Mouse (Mus musculus) thymus, postnatal 10 days (tissue): ENCODE results near the gene Serpina5.
"Not testable (repeated sequence)": the region's sequence is repeated elsewhere in the genome, so short reads cannot be mapped to it uniquely, and the experiment has no call there.

ENCODE experiments used
- DNase-seq, 2 experiments: peaks; one replicate each; pipeline ENCODE4 v3.0.0; 2021; ENCODE audit warnings: low spot score in 2 of 2

Gene Serpina5

DNA sequence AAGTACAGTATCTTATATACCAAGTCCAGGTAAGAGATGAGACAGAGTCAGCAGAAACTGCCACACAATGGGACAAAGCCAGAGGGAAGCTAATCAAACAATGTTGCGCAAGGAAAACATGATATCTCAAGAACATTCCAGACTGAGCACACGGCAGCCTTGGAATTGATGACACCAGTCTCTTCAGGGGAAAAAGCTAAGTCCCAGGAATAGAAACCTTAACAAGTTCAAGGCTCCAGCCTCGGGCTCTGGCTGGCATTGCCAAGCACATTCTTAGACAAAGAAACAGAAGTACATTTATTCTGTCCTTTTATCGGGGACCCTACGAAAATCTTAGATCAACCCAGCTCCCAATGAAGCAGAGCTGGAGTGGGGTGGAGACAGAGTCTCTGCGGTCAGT, at the start of gene Serpina5:
Gene Serpina5 (plus strand): TSS at position 346 of the 400 bp plus-strand sequence.
- no peak for DNase-seq

DNA sequence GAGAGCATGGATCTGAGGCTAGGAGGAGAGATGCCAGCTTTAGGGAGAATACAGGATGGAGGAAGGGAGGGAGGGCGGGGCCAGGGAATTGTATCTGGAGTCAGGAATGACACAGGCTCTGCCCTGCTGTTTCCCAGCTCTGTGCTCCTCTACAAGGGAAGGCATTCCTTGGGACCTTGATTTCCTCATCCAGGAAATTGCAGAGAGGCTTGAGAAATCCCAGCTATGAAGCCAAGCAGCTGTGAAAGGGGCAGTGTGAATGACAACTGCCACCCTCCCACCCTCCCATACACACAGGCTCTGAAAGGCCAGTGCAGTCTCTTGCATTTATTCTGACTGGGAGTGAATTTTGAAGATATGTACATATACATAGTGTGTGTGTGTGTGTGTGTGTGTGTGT, 46.9 kb upstream of the Serpina5 start:
- no peak for DNase-seq

DNA sequence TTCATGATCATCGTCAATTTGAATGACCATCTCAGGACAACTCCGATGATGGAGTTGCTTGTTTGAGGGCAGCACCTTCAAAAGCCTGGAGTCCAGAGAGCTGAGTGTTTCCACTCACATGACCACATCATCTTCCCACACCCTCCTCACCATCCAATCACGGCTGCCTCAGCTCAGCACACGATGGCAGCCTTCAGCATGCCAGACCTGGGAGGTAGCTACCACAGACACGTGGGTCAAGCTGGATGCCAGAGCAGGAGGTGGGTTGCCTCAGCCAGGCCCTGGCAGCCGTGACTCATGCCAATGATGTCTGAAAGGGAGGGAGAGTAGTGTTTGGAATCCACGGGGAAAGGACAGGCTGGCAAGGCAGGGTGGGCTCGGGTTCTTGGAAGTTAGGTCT, 45.2 kb upstream of the Serpina5 start:
- DNase-seq, result no peak

DNA sequence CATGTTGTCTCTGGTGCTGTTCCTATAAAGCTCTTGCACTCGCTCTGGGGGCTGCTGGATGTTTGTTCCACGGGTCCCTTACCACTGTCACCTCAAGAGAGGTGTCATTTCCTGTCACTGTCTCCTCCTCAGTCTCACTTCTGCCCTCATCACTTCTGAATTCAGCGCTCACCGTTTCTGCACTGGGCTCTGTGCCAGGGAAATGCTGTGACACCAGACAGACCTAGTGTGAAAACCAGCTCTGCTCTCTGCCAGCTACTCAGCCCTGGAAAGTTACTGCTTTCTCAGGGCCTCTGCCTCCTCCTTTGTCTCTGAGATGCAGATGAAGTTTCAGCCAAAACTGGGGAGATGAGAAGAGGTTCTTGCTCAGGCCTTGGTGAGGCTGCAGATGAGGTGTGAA, 43.9 kb upstream of the Serpina5 start:
- DNase-seq, result no peak

DNA sequence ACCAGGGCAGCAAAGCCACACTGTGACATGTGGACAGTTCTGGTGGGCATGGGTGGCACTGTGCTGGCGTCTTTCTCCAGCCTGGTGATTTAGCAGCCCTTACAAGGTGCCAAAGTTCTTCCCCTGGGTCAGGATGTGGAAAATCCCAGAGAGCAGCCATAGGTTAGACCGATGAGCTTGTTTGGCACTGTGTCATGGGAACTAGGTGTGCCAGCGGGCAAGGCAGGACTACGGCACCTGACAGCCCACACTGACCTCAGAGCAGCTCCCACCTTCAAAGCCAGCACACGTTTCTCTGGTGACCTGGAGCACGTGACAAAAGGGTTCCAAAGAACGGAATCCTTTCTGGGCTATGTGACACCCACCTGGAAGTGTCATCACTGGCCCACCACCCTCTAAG, 43.4 kb upstream of the Serpina5 start:
- DNase-seq, result no peak

- no peak for DNase-seq
Measured at GRCm38 (mm10) chr12:104060126-104060525, 40.8 kb upstream of the Serpina5 start.

- DNase-seq, result no peak
Measured at GRCm38 (mm10) chr12:104061862-104062261, 39.1 kb upstream of the Serpina5 start.

DNA sequence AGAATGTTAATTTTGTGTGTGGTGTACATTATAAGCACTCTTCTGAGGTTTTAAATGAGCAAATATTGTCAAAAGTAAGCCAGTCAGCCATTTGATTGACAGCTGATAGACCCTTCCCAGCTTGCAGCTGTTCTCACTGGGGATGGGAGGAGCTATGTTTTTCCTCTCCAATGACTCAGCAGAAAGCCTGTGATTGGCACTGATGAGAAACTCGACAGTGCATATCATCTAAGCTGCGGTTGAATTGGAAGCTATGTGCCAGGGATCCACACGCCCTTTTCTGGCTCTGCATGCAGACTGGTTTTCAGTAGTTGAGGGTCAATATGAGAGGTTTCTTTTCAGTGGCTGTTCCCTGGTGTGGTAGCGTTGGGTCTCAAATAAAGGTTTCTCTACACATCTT, 36.4 kb upstream of the Serpina5 start:
- DNase-seq, result no peak

- no peak for DNase-seq
Measured at GRCm38 (mm10) chr12:104064996-104065395, 35.9 kb upstream of the Serpina5 start.

- peak in 1 of 2 experiments; percentile 48 for DNase-seq
Measured at GRCm38 (mm10) chr12:104066241-104066640, 34.7 kb upstream of the Serpina5 start.

DNA sequence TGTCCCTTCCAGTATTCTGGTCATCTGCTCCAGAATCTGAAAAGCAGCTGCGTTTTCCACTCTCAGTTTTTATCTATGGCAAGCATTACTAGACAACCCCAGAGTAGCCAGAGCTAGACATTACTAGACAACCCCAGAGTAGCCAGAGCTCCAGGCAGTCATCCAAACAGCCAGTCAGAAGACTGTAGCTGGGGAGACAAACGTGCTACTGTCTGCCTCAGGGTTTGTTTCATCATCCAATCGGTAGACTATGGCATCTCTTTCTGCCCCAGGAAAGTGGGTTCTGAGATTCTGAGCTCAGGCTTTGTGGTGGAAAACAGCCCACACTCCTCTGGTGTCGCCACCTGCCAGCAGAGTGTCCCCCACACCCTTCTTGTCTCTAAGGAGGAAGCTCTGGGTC, 33.4 kb upstream of the Serpina5 start:
- no peak for DNase-seq

GRCm38 (mm10) chr12:104069620-104070019, 31.3 kb upstream of the Serpina5 start:
- DNase-seq, result peak in 1 of 2 experiments; percentile 43

DNA sequence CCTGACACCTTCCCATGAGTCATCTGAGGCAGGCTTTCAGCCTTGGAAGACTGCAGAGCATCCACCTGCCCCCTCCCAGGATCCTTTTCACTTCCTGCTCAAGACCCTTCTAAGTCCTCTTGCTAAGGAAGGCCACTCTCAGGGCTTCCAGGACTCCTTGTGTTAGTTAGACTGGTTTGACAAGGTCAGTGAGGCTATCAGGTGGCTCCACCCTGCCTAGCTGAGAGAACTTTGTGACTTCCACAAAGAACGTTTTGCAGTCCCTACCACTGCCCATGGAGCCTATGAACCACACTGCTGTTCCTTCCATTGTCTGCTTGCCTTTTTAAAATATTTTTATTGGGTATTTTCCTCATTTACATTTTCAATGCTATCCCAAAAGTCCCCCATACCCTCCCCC, 29.2 kb upstream of the Serpina5 start:
- no peak for DNase-seq

GRCm38 (mm10) chr12:104072286-104072685, 28.6 kb upstream of the Serpina5 start:
- DNase-seq, result no peak

- no peak for DNase-seq
Measured at GRCm38 (mm10) chr12:104090119-104090518, 10.8 kb upstream of the Serpina5 start.

- no peak for DNase-seq
Measured at GRCm38 (mm10) chr12:104091303-104091702, 9.6 kb upstream of the Serpina5 start.

GRCm38 (mm10) chr12:104105847-104106246, 4.9 kb downstream of the Serpina5 start:
- no peak for DNase-seq

- DNase-seq, result no peak
Measured at GRCm38 (mm10) chr12:104106919-104107318, 6.0 kb downstream of the Serpina5 start.

DNA sequence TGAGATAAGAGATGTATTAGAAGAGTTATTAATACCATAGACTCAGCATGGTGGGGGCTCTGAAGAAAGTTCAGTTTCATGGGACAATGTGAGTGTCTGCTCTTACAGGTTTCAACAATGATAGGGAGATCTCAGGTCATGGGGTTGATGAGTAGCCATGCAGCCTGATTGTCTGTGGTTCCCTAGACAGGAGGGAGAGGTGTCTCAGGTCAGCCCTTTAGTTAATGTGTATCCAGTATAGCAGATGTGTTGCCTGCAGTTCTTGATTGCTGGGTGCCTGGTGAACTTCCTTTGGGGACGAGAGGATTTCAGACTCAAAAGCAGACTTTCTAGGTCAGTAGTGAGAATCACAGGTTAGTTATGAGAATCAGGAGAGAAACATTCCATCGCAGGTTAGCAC, 7.6 kb downstream of the Serpina5 start:
- no peak for DNase-seq

GRCm38 (mm10) chr12:104112333-104112732, 11.4 kb downstream of the Serpina5 start, which contains the start of gene Serpina3a:
Gene Serpina3a, plus strand, starts transcription at chr12:104112724.
- DNase-seq, result not testable (repeated sequence)

DNA sequence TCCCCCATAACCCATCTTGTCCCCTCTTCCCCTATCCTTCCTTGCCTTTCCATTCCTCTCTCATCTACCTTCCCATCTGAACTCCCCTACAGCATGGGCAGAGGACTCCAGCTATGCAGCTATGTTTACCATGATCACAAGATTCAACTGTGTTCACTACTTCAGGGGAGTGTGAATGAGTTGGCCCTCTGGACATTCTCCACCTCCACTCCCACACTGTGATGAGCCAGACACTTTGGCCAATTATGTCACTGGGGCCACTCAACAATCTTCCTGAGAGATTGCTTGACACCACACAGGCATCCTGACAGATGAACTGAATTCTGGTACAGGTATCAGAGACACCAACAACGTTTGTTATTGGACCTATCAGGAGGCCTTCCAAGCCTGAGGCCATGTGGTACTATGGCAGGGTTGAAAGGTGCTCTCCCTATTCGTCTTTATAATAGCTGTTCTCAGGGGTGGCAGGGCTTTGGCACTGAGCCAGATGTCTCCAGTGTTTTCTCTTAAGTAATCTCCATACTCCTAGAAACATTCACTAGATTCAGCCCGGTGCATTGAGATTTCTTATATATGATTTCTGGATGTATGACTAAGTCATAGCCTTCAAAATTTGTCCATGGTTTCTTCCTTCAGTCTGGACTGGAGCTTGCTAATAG, 14.1 kb downstream of the Serpina5 start:
- DNase-seq, result no peak

DNA sequence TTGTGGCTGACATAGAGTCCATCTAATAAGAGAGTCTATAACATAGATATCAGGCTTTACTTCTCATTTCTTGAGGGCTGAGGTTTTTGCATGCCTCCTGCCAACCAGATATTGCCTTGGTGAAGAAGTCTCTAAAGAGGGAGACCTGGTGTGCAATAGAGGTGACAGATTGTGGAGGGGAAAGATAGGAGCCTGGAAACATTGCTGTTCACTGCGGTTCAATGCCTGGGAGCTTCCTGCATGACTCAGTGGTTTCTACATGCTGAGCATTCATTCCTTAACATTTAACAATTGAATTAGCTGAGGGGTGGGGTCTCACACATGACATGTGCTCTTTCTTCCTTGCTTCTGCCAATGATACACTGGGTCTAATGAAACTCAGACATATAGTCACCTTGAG, 22.2 kb downstream of the Serpina5 start:
- DNase-seq, result no peak

- no peak for DNase-seq
Measured at GRCm38 (mm10) chr12:104123996-104124395, 23.1 kb downstream of the Serpina5 start.

DNA sequence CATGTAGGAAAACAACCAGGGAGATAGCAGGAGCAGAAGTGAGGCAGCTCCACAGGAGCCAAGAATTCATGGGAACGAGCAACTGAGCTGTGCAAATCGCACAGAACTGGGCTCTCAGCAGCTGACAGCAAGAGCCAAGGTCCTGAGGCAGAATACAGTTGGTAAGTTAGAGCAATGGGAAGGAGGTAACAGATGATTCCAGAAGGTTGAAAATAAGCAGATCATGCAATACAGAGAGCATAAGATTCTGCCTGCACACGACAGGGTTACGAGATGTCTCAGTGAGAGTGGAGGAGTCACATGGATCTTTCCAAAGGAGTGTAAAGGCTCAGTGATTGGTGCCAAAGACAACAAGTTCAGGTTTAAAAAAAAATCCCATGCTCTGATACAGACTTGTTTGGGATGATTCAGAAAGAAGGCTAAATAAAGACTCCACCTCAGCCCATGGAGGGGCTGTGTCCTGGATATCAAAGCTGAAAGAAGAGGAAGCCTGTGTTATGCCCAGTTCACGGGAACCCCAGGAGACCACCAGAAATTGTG, 24.2 kb downstream of the Serpina5 start:
- DNase-seq, result no peak
